Mouse (Mus musculus): ENCODE measurements at regions not wholly inside any gene's neighbourhood (a gene's known extent, or its start where the extent isn't known, plus 50 kb on each side); places are given as distances from the start of the nearest gene placed in this dataset.

- 44% methylated on average over 12 of the region's 12 CpGs for WGBS
- no peaks in the 10 kb centered on the region for H3K4me1 ChIP-seq (ENCODE audit: control insufficient read depth, insufficient read depth, low read length)
- no peaks in the 10 kb centered on the region for H3K36me3 ChIP-seq (ENCODE audit: control insufficient read depth, insufficient read depth, low read length)
- DNase-seq: no peak
- no peak for TF ChIP-seq POLR2A (IDR thresholded peaks at IDR 0.05; ENCODE audit: low read depth, low read length)
- TF ChIP-seq CTCF (conservative IDR thresholded peaks at IDR 0.05; ENCODE audit: insufficient read depth, insufficient read length, low read depth, low read length): no peak
- no peaks in the 10 kb centered on the region for H3K27me3 ChIP-seq (replicated peaks; ENCODE audit: control insufficient read depth, insufficient read depth, low read length)
- no peak overlapping the region for H3K4me3 ChIP-seq (ENCODE audit: insufficient read depth, low read depth, low read length)
- H3K27ac ChIP-seq (ENCODE audit: insufficient read depth, low read depth, low read length): no peak overlapping the region
These were observed 472.5 kb downstream of the Tfap2b start for GRCm38 (mm10) chr1:19681024-19681778.
